Mouse (Mus musculus) frontal cortex, postnatal 36 days (tissue): ENCODE measurements at regions not wholly inside any gene's neighbourhood (a gene's known extent, or its start where the extent isn't known, plus 50 kb on each side); places are given as distances from the start of the nearest gene placed in this dataset.
A peak's percentile ranks its signal among the peaks of the same experiment; 100 is the strongest.

Experiments used
- DNase-seq, 2 experiments: peaks; one replicate each; pipeline ENCODE4 v3.0.0; 2022; ENCODE audit warnings: low spot score in 2 of 2

DNA sequence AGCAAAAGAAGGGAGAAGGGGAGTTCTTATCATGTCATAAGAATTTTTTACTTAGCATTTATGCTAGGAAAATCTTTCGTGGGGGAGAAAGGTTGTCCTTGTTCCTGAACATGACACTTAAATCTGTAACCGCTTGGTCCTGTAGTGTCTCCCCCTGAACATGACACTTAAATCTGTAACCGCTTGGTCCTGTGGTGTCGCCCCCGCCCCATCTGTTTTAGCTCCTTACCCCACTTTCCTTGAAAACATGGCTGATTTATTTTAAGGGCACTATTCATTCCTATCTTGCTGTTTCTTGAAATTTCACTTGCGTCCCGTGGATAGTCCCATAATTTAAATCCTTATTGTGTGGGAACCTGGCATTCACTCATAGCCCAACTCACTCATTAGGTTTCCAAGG, 82.2 kb downstream of the Rap2a start:
- peak in 1 of 2 experiments; percentile 46 for DNase-seq

- no peak for DNase-seq
Observed at GRCm38 (mm10) chr14:120560987-120561386, 82.7 kb downstream of the Rap2a start.

GRCm38 (mm10) chr14:120566945-120567344, 88.7 kb downstream of the Rap2a start:
- DNase-seq: no peak

DNA sequence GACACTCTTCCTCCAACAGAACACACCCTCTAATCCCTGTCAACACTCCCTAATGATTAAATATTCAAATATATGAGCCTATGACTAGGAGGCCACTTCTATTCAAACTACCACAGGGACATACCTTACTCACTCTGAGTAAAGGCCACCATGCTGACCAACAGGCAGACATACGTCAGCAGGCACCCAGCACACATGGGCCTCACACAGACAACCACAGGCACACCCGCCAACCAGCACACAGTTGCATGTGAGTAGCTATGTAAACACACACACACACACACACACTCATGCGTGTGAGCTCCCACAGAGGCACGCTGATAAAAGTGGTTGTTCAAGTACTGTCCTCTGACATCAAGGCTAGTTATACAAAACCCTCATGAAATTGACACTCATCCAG, 89.8 kb downstream of the Rap2a start:
- no peak for DNase-seq

- DNase-seq: no peak
Observed at GRCm38 (mm10) chr14:120572238-120572637, 94.0 kb downstream of the Rap2a start.

GRCm38 (mm10) chr14:120575202-120575601, 97.0 kb downstream of the Rap2a start:
- DNase-seq: no peak

GRCm38 (mm10) chr14:120578352-120579080, 100.3 kb downstream of the Rap2a start:
- peak; percentile 40 to 75 for DNase-seq

DNA sequence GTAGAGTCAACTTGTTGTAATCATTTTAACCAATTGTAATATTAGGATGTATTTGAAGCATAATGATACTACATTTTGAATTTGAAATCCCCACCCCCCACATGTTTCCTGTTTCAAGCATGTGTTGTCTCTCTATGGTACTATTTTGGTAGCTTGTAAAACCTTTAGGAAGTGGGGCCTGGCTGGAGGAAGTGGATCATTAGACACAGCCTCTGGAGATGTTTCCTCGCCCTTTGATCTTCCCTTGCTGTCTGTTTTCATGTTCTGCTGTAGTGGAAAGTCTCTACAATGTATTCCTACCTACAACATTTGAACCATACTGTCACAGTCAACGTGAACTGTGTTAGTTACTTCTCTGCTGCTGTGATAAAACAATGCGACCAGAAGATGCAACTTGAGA, 105.6 kb downstream of the Rap2a start:
- DNase-seq: no peak

DNA sequence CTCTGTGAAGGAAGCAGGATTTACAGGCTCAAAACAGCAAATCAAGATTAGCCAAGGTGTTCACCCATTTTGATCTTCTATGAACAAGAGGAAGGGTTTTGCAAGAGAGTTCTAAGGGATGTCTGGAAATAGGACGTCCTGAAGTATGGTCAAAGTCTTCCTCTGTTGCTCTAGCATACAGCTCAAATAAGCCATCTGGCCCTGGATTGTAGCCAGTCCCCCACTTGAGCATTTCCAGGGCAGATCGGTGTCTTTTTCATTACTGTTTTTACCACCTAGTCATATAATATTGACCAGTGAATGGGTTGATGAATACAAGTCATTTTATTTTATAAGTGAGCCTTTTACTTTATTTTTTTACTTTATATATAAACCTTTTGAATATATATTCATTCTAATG, 113.9 kb downstream of the Rap2a start:
- DNase-seq: no peak

DNA sequence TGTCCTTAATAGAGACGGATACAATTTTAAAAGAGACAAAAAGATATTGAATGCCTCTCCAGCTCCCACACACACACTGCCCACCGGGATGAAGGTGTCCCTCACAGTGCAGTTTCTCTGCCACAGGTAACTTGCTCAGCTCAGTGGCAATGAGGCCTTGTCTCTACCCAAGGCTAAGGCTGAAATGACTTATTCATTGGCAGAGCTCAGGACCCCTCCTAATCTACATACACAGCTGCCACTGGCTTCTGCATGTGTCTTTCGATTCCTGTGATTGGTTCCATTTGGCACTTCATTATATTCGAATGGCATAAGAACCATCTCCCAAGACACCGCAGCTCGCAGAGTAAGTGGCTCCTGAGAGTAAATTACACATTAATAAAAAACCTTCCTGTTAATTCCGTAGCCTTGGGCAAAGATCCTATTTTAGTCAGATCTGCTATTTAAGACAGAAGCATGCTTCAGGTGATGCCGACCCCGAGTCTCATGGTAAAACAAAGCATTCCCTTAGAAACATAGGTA, 122.2 kb downstream of the Rap2a start:
- no peak for DNase-seq

- no peak for DNase-seq
Observed at GRCm38 (mm10) chr14:120601510-120601909, 123.3 kb downstream of the Rap2a start.

- DNase-seq: no peak
Observed at GRCm38 (mm10) chr14:120603849-120604492, 125.7 kb downstream of the Rap2a start.

- DNase-seq: peak; percentile 15 to 34
Observed at GRCm38 (mm10) chr14:120607801-120608200, 129.6 kb downstream of the Rap2a start.

DNA sequence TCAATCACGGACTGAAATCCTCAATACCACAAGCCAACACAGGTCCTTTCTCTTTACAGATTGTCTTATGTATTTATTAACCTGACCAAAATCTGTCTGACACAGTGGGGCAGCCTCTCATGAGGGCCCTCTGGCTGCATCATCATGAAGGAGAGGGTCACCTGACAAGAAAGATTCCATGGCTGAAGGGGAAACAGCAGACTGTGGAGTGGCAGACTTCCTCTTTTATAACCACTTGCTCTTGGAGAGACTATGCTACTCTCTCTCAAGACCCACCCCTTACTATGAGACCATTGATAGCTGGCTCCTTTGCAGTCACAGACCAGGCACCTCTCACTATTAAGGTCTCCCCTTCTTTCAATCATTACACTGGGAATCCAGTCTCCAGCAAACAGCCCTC, 133.1 kb downstream of the Rap2a start:
- no peak for DNase-seq

DNA sequence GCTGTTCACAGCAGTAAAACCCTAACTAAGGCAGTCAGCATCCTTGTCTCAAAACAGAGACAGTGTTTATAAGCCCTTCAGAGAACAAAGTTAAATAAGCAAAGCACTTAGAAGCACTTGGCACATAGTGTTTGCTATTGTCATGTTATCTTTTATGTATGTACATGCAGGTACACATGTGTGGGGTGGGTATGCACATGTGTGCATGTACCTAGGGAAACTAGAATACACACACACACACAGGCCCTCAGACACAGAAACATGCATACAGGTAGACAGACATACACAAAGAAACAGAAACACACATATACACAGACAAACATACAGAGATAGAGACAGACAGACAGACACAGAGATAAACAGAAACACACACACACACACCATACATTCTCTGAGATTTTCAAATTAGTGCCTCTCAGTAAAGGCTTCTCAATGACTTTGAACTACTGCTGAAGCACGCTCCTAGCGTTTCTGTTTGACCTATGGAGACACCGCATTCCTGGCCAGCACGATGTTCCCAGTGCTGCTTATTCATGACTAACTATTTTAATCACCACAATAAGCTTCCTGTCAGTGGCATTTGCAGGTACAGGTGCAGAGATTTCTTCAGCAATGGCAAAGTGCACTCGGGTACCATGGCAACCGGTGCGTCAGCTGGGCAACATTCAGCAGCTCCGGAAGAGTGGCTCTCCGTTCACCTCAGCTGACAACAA, 148.1 kb downstream of the Rap2a start:
- peak; percentile 8 to 38 for DNase-seq

DNA sequence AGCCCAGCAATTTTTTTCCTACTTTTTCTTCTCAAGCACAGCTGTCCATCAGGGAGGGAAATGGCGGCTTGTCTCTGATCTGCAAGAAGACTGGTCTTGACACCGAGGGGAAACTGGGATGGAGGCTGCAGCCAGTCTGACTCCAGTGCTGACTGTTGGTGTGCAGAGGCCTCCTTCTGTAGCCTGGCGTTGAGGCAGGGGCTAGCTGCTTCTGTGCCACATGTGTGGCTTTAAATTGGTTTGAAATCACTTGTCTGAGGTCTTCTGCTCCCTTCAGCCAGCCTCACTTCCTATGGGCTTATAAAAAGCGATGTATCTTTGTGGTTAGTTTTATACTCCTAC, 148.7 kb downstream of the Rap2a start:
- DNase-seq: no peak

DNA sequence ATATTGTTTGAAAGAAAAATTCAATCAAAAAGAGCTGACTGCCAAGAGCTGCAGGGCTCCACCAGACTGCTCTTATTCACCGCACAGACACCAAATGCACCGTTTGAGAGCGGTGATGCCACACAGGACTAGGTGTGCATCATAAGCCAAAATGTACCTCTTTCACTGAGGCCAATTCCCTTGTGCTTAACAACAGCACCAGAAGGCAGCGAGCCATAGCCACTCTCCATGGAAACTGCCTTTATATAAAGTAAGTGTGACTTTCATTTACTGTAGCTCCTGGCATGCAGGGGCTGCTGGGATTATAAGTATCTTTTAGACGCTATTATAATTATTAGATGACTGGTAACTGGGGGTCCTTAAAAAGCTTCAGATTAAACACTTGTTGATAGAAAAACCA, 154.5 kb downstream of the Rap2a start:
- peak in 1 of 2 experiments; percentile 44 for DNase-seq

- DNase-seq: no peak
Observed at GRCm38 (mm10) chr14:120636726-120637400, 158.6 kb downstream of the Rap2a start.

GRCm38 (mm10) chr14:120637486-120638125, 159.4 kb downstream of the Rap2a start:
- DNase-seq: no peak

DNA sequence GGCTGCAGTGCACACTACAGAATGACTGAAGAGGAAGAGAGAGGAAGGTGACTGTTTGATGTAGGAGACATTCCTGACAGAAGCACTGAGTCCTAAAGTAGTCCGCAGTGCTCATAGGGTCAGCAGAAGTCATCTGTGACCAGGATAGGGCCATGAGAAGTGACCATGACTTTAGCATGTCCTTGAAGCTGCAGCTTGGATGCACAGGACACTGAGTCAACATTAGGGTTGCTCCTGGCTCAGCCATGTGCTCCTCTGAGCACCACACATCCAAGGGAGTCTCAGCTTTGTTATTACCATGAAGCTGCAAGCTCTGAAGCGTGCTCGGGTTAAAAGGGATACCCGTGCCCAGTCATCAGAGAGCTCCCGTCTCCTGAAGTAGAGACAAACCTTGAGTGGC, 164.3 kb downstream of the Rap2a start:
- no peak for DNase-seq

DNA sequence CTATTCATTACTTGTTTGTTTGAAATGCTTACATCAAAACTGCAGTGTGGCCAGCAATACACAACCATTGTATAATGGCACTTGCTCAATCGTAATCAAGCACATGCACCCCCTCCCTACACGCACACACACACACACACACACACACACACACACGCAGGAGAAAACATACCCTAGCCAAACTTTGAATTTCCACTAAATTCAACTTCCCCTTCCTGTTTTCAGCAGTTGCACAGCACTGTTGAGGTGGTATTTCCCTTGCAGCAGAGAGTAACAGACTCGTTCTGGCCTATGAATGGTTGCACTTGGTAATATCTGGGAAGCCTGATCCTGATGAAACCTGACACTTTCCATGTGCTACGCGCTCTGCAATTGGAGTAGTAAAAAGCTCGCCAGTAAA, 173.8 kb downstream of the Rap2a start:
- no peak for DNase-seq

GRCm38 (mm10) chr14:120660321-120660781, 182.1 kb downstream of the Rap2a start:
- DNase-seq: peak; percentile 46 to 72
